Mouse (Mus musculus) brain, embryonic 14.5 days (tissue): Measurements from ENCODE around the gene Wipf1.

ENCODE experiments used
- CTCF ChIP-seq: fragments of 200-500 bp; IDR thresholded peaks from 2 replicates; pipeline ENCODE4 v1.5.1; 2012; ENCODE audit warnings: inconsistent platforms, mild to moderate bottlenecking, moderate library complexity, borderline replicate concordance; ENCODE audit not compliant: insufficient read depth, insufficient read length; ENCODE audit errors: extremely low read depth
- POLR2A ChIP-seq: fragments of 200-500 bp; IDR thresholded peaks from 2 replicates; pipeline ENCODE4 v1.6.1; 2012; ENCODE audit warnings: mild to moderate bottlenecking, inconsistent platforms, borderline replicate concordance; ENCODE audit not compliant: poor library complexity, insufficient read depth, insufficient read length, severe bottlenecking; ENCODE audit errors: extremely low read depth

DNA sequence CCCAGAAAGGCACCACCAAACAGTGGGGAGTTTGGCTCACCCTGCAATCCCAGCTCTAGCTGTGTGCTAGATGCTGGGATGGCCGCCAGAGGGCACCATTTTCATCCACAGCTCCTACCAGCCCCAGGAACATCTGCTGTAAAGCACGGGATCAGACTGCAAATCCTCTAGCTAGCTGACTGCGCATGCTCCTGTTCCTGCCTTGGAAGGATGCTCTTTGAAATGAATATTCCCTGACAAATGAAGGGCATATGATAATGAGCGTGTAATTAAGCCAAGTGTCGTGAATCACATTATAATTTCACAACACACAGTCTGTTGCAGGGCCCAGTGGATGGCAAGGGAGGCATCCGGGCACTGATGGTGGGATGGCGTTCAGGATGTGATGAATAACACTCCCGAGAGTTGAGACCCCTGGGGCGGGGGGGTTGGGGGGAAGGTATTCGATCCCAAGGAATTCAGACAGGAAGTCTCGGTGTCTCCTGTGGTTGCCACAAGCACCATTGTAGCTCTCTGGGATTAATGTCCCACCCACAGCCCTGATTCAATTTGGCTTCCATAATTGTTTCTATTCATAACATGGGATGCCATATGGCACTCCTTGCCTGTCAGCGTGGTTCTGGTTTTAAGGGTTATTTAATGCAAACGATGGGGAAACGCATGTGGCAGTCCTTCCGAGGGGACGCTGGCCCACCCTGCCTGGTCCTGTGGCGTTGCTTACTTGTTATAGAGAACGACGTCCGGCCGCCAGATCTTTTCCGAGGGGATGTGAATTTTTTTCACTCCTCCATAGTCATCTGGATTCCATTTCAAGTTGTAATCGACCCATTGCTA, 43.2 kb upstream of the Wipf1 start:
- TF ChIP-seq CTCF (peak; percentile 97), POLR2A (no peak)
